Mouse (Mus musculus): ENCODE results near the gene Rnf150.

DNA sequence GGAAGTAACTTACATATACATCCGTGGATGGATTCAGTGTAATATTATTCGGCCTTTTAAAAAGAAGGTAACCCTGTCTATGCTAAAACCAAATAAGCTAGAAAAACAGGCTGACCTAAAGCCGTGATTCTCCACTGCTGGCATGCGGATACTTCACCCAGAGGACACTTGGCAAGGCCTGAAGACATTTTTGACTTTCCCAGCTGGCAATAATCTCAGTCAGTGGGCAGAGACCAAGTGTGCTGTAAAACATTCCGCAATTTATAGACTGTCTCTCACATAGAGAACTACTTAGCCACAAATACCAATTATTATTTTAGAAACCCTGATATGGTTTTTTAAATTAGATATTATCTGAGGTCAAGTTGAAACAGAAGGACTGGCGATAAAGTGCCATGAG, 202.9 kb downstream of the Rnf150 start:
- TF ChIP-seq CTCF (IDR thresholded peaks at IDR 0.05; ENCODE audit: control insufficient read depth, insufficient read depth, low read length): no peak
- no peak for TF ChIP-seq POLR2A (IDR thresholded peaks at IDR 0.05; ENCODE audit: borderline replicate concordance, control insufficient read depth, low read depth, low read length)
